Mouse (Mus musculus) lung, postnatal 14 days (tissue): ENCODE results near the gene Steap1.

Experiments
- DNase-seq: peaks from one replicate; pipeline ENCODE4 v3.0.0; 2021

Steap1 gene

DNA sequence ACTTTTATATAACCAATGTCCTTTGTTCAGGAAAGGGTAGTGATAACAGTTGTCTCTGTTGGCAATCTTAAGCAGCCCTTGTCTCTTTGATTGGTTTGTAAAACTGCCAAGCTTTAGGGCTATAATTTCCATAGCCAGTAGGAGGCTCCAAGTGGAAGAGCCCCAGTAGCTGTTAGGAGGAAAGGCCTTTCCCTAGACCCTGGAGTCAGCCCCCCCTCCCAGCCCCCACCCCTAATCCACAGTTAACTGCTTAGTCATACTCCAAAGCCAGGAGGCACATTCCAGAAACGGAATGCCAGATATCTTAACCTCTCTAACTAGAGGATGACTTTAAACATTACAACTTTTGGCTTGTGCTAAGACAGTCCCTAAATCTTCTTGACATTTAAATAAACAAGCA lies 62.2 kb downstream of the Steap1 start:
- no peak for DNase-seq
